Mouse (Mus musculus): ENCODE results near the gene Npsr1. TPM values are rescaled to one million over a fixed set of nuclear protein-coding genes. Genes with fewer than 3 reads are reported as not detected.
A peak's percentile ranks its signal among the peaks of the same experiment; 100 is the strongest.

Gene Npsr1
- polyA plus RNA-seq, 1 experiment from 2014 or later = not detected

- no peak overlapping the region for H3K27ac ChIP-seq
- H3K4me2 ChIP-seq = no peak overlapping the region
- no peak overlapping the region for H3K9ac ChIP-seq
- H3K9me3 ChIP-seq (replicated peaks) = no peaks in the 10 kb centered on the region
- peaks cover 5% of the 10 kb centered on the region; the same call in 1 of the 2 replicates for H3K4me1 ChIP-seq
- H3K4me3 ChIP-seq = no peak overlapping the region
- H3K36me3 ChIP-seq (ENCODE audit: poor library complexity, severe bottlenecking) = no peaks in the 10 kb centered on the region
- H3K27me3 ChIP-seq = no peaks in the 10 kb centered on the region
- no peak for ATAC-seq
- WGBS = 3% methylated on average over 1 of the region's 1 CpGs
Observed at GRCm38 (mm10) chr9:24160409-24160808, 62.6 kb downstream of the Npsr1 start.

GRCm38 (mm10) chr9:24168501-24168900, 70.7 kb downstream of the Npsr1 start:
- H3K9me3 ChIP-seq (replicated peaks) = no peaks in the 10 kb centered on the region
- H3K4me1 ChIP-seq = no peaks in the 10 kb centered on the region
- no peak overlapping the region for H3K4me3 ChIP-seq
- no peak for ATAC-seq
- whole genome bisulfite sequencing = 88% methylated on average over 1 of the region's 1 CpGs
- H3K36me3 ChIP-seq (ENCODE audit: poor library complexity, severe bottlenecking) = no peaks in the 10 kb centered on the region
- no peaks in the 10 kb centered on the region for H3K27me3 ChIP-seq
- no peak overlapping the region for H3K27ac ChIP-seq
- H3K4me2 ChIP-seq = no peak overlapping the region
- H3K9ac ChIP-seq = no peak overlapping the region

GRCm38 (mm10) chr9:24170728-24171127, 72.9 kb downstream of the Npsr1 start:
- Histone ChIP-seq H3K27ac (no peak overlapping the region), H3K9me3 (replicated peaks) (no peaks in the 10 kb centered on the region), H3K4me1 (no peaks in the 10 kb centered on the region)

GRCm38 (mm10) chr9:24178744-24179143, 80.9 kb downstream of the Npsr1 start:
- Histone ChIP-seq H3K9ac (no peak overlapping the region), H3K27ac (peak overlapping the region; percentile 25; the same call in 1 of the 2 replicates)
- peak; percentile 66; the same call in 1 of the 2 replicates for ATAC-seq

More at GRCm38 (mm10) chr9:24170728-24171127, 72.9 kb downstream of the Npsr1 start:
- Histone ChIP-seq H3K9ac (no peak overlapping the region), H3K36me3 (ENCODE audit: poor library complexity, severe bottlenecking) (no peaks in the 10 kb centered on the region), H3K4me2 (no peak overlapping the region), H3K4me3 (no peak overlapping the region), H3K27me3 (no peaks in the 10 kb centered on the region)
- 90% methylated on average over 1 of the region's 1 CpGs for WGBS
- ATAC-seq = no peak

GRCm38 (mm10) chr9:24180926-24181325, 83.1 kb downstream of the Npsr1 start:
- Histone ChIP-seq H3K27ac (no peak overlapping the region), H3K27me3 (no peaks in the 10 kb centered on the region), H3K9me3 (replicated peaks) (no peaks in the 10 kb centered on the region), H3K36me3 (ENCODE audit: poor library complexity, severe bottlenecking) (no peaks in the 10 kb centered on the region), H3K4me2 (no peak overlapping the region), H3K4me1 (no peaks in the 10 kb centered on the region), H3K4me3 (no peak overlapping the region), H3K9ac (no peak overlapping the region)
- no peak for ATAC-seq
- WGBS = 83% methylated on average over 7 of the region's 7 CpGs

More at GRCm38 (mm10) chr9:24178744-24179143, 80.9 kb downstream of the Npsr1 start:
- Histone ChIP-seq H3K4me3 (no peak overlapping the region), H3K4me2 (no peak overlapping the region), H3K27me3 (no peaks in the 10 kb centered on the region), H3K36me3 (ENCODE audit: poor library complexity, severe bottlenecking) (no peaks in the 10 kb centered on the region), H3K9me3 (replicated peaks) (no peaks in the 10 kb centered on the region), H3K4me1 (no peaks in the 10 kb centered on the region)
- 69% methylated on average over 2 of the region's 2 CpGs for WGBS

GRCm38 (mm10) chr9:24186289-24186688, 88.5 kb downstream of the Npsr1 start:
- Histone ChIP-seq H3K9me3 (replicated peaks) (no peaks in the 10 kb centered on the region), H3K4me1 (peaks cover 15% of the 10 kb centered on the region), H3K27me3 (no peaks in the 10 kb centered on the region), H3K9ac (no peak overlapping the region), H3K36me3 (ENCODE audit: poor library complexity, severe bottlenecking) (no peaks in the 10 kb centered on the region), H3K4me2 (no peak overlapping the region), H3K27ac (peak overlapping the region; percentile 67), H3K4me3 (no peak overlapping the region)
- 57% methylated on average over 5 of the region's 5 CpGs for WGBS
- peak; percentile 83 for ATAC-seq

- H3K9me3 ChIP-seq (replicated peaks) = no peaks in the 10 kb centered on the region
- H3K27me3 ChIP-seq = no peaks in the 10 kb centered on the region
- ATAC-seq = peak; percentile 74
- H3K4me2 ChIP-seq = no peak overlapping the region; the same call in 1 of the 2 replicates
- H3K9ac ChIP-seq = no peak overlapping the region
- no peaks in the 10 kb centered on the region for H3K36me3 ChIP-seq (ENCODE audit: poor library complexity, severe bottlenecking)
- H3K4me1 ChIP-seq = peaks cover 15% of the 10 kb centered on the region
- peak overlapping the region; percentile 80 for H3K27ac ChIP-seq
- 21% methylated on average over 2 of the region's 2 CpGs for WGBS
- no peak overlapping the region for H3K4me3 ChIP-seq
Observed at GRCm38 (mm10) chr9:24189511-24190260, 91.9 kb downstream of the Npsr1 start.

- WGBS = 39% methylated on average over 1 of the region's 1 CpGs
- H3K9ac ChIP-seq = no peak overlapping the region
- H3K27ac ChIP-seq = peak overlapping the region; percentile 80
- peaks cover 15% of the 10 kb centered on the region for H3K4me1 ChIP-seq
- H3K4me2 ChIP-seq = no peak overlapping the region
- no peaks in the 10 kb centered on the region for H3K36me3 ChIP-seq (ENCODE audit: poor library complexity, severe bottlenecking)
- H3K4me3 ChIP-seq = no peak overlapping the region
- no peaks in the 10 kb centered on the region for H3K9me3 ChIP-seq (replicated peaks)
- ATAC-seq = peak; percentile 50
- H3K27me3 ChIP-seq = no peaks in the 10 kb centered on the region
Observed at GRCm38 (mm10) chr9:24190261-24190588, 92.4 kb downstream of the Npsr1 start.

- 61% methylated on average over 1 of the region's 1 CpGs for WGBS
- H3K27me3 ChIP-seq = no peaks in the 10 kb centered on the region
Observed at GRCm38 (mm10) chr9:24198254-24198653, 100.5 kb downstream of the Npsr1 start.

GRCm38 (mm10) chr9:24211636-24212035, 113.8 kb downstream of the Npsr1 start:
- H3K4me3 ChIP-seq = no peak overlapping the region
- no peak for ATAC-seq
- no peaks in the 10 kb centered on the region for H3K9me3 ChIP-seq (replicated peaks)
- no peaks in the 10 kb centered on the region for H3K27me3 ChIP-seq
- no peak overlapping the region for H3K27ac ChIP-seq
- no peak overlapping the region for H3K9ac ChIP-seq
- H3K4me1 ChIP-seq = no peaks in the 10 kb centered on the region
- WGBS = 94% methylated on average over 1 of the region's 1 CpGs
- H3K36me3 ChIP-seq (ENCODE audit: poor library complexity, severe bottlenecking) = no peaks in the 10 kb centered on the region
- H3K4me2 ChIP-seq = no peak overlapping the region

More at GRCm38 (mm10) chr9:24198254-24198653, 100.5 kb downstream of the Npsr1 start:
- H3K27ac ChIP-seq = no peak overlapping the region
- ATAC-seq = no peak
- H3K9ac ChIP-seq = no peak overlapping the region
- H3K4me1 ChIP-seq = no peaks in the 10 kb centered on the region
- H3K36me3 ChIP-seq (ENCODE audit: poor library complexity, severe bottlenecking) = no peaks in the 10 kb centered on the region
- no peak overlapping the region for H3K4me2 ChIP-seq
- no peak overlapping the region for H3K4me3 ChIP-seq
- H3K9me3 ChIP-seq (replicated peaks) = no peaks in the 10 kb centered on the region

GRCm38 (mm10) chr9:24217721-24218120, 119.9 kb downstream of the Npsr1 start:
- no peaks in the 10 kb centered on the region for H3K36me3 ChIP-seq (ENCODE audit: poor library complexity, severe bottlenecking)
- no peaks in the 10 kb centered on the region for H3K9me3 ChIP-seq (replicated peaks)
- no peaks in the 10 kb centered on the region for H3K4me1 ChIP-seq
- no peak overlapping the region for H3K27ac ChIP-seq
- WGBS = 65% methylated on average over 1 of the region's 1 CpGs
- no peak for ATAC-seq
- H3K27me3 ChIP-seq = no peaks in the 10 kb centered on the region
- H3K4me3 ChIP-seq = no peak overlapping the region
- no peak overlapping the region for H3K4me2 ChIP-seq
- no peak overlapping the region for H3K9ac ChIP-seq

GRCm38 (mm10) chr9:24236461-24236860, 138.7 kb downstream of the Npsr1 start:
- Histone ChIP-seq H3K4me3 (no peak overlapping the region), H3K27me3 (no peaks in the 10 kb centered on the region)

GRCm38 (mm10) chr9:24247557-24247956, 149.8 kb downstream of the Npsr1 start:
- ATAC-seq = no peak

More at GRCm38 (mm10) chr9:24236461-24236860, 138.7 kb downstream of the Npsr1 start:
- Histone ChIP-seq H3K9ac (no peak overlapping the region), H3K36me3 (ENCODE audit: poor library complexity, severe bottlenecking) (no peaks in the 10 kb centered on the region), H3K4me2 (no peak overlapping the region), H3K27ac (no peak overlapping the region), H3K4me1 (no peaks in the 10 kb centered on the region), H3K9me3 (replicated peaks) (no peaks in the 10 kb centered on the region)
- ATAC-seq = no peak
- WGBS = 91% methylated on average over 1 of the region's 1 CpGs

More at GRCm38 (mm10) chr9:24247557-24247956, 149.8 kb downstream of the Npsr1 start:
- Histone ChIP-seq H3K4me3 (no peak overlapping the region), H3K27me3 (no peaks in the 10 kb centered on the region), H3K27ac (no peak overlapping the region), H3K36me3 (ENCODE audit: poor library complexity, severe bottlenecking) (no peaks in the 10 kb centered on the region), H3K9me3 (replicated peaks) (no peaks in the 10 kb centered on the region), H3K4me1 (peaks cover 3% of the 10 kb centered on the region; the same call in 1 of the 2 replicates), H3K9ac (no peak overlapping the region), H3K4me2 (no peak overlapping the region)
